Mouse (Mus musculus): Measurements from ENCODE around the gene Upk3a. TPM values are rescaled to one million over a fixed set of nuclear protein-coding genes. Genes with fewer than 3 reads are reported as not detected.

Gene Upk3a
- polyA plus RNA-seq, 1 experiment from 2014 or later: 1.1 TPM

DNA sequence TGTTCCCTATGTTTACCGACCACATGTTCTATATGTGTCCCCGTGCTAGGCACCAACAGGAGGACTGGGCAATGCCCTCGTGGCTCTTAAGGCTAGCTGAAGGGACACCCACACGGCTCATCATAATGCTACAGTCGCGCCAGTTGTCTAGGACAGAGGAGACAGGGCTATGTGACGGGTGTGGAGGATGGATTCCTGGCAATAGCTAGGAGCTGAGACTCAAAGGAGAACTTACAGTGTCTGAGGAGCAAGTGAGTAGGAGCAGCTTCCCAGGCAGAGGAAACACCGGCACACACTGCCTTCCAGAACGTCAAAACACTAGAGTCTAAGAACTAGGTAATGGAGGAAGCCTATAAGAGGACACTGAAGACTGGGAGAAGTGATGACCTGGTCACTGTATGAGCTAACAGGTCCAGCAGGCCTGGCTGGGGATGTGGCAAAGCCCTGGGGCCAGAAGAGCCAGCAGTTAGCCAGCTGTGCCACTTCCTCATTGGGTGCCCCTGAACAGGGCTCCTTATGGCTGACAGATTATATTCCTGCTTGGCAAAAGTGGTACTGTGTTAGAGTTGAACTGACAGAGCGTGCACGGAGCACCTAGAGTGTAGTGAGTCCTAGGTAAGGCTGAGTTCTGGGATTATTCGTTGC lies 31.3 kb upstream of the Upk3a start:
- DNase-seq (ENCODE audit: low spot score) (no peak), ATAC-seq (no peak)
- no peak overlapping the region for H3K27ac ChIP-seq (ENCODE audit: low read depth, low read length)
- H3K4me1 ChIP-seq (ENCODE audit: control insufficient read depth, insufficient read depth, low read length): peaks cover 22% of the 10 kb centered on the region
- no peaks in the 10 kb centered on the region for H3K36me3 ChIP-seq (ENCODE audit: control insufficient read depth, insufficient read depth, low read length)
- no peaks in the 10 kb centered on the region for H3K27me3 ChIP-seq (replicated peaks; ENCODE audit: control insufficient read depth, insufficient read depth, low read length)
- peak overlapping the region; percentile 85 for H3K4me2 ChIP-seq (ENCODE audit: low read length)
- H3K4me3 ChIP-seq (ENCODE audit: low read depth, low read length): peak overlapping the region; percentile 6; the same call in 1 of the 2 replicates
- WGBS: 89% methylated on average over 12 of the region's 12 CpGs
- no peaks in the 10 kb centered on the region for H3K9me3 ChIP-seq (replicated peaks; ENCODE audit: control insufficient read depth, low read length)
- H3K9ac ChIP-seq (ENCODE audit: low read length): no peak overlapping the region

DNA sequence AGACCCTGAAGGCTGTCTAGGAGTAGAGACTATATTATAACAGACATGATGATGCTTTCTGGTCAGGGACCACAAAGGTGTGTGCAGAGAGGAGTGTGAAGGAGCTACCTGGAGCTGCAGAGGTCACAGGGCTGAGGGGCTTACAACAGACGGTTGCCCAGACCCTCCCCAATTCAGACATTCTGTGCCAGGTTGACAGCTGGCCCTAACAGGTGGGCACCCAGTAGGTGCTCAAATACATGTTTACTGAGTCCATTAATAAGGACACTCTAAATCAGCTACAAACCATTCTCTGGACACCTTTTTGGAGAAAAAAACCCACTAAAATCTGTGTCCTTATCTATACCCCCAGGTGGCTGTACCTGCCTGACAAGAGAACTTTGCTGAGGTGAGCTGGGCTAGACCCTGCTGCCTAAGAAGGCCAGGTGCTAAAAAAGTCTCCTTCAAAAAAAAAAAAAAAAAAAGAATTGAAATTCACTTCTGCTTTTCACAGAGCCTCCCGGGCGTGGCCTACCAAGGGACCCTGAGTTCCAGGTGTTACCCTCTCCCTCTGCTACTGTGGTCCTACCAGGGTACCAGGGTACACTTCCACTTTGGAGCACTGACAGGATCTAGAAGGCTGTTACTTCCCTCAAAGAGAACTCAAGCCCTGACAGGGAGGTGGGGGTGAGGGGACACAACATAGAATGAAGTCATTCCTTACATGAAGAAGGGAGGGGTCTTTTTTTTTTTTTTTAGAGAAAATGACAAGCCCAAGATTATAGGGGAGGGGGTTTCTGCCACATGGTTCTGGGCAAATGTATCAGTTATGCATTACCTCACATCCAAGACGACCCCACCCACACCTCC lies 30.5 kb upstream of the Upk3a start:
- Histone ChIP-seq H3K4me1 (ENCODE audit: control insufficient read depth, insufficient read depth, low read length) (peaks cover 22% of the 10 kb centered on the region), H3K9me3 (replicated peaks; ENCODE audit: control insufficient read depth, low read length) (no peaks in the 10 kb centered on the region), H3K9ac (ENCODE audit: low read length) (peak overlapping the region; percentile 92), H3K27ac (ENCODE audit: low read depth, low read length) (no peak overlapping the region), H3K36me3 (ENCODE audit: control insufficient read depth, insufficient read depth, low read length) (no peaks in the 10 kb centered on the region), H3K4me3 (ENCODE audit: low read depth, low read length) (peak overlapping the region; percentile 77), H3K27me3 (replicated peaks; ENCODE audit: control insufficient read depth, insufficient read depth, low read length) (no peaks in the 10 kb centered on the region), H3K4me2 (ENCODE audit: low read length) (peak overlapping the region; percentile 85)
- ATAC-seq: no peak
- 70% methylated on average over 4 of the region's 4 CpGs for WGBS
- DNase-seq (ENCODE audit: low spot score): no peak

- ATAC-seq: peak; percentile 62
- Histone ChIP-seq H3K4me3 (ENCODE audit: low read depth, low read length) (peak overlapping the region; percentile 77), H3K9ac (ENCODE audit: low read length) (peak overlapping the region; percentile 92), H3K4me1 (ENCODE audit: control insufficient read depth, insufficient read depth, low read length) (peaks cover 22% of the 10 kb centered on the region), H3K27me3 (replicated peaks; ENCODE audit: control insufficient read depth, insufficient read depth, low read length) (no peaks in the 10 kb centered on the region), H3K9me3 (replicated peaks; ENCODE audit: control insufficient read depth, low read length) (no peaks in the 10 kb centered on the region), H3K36me3 (ENCODE audit: control insufficient read depth, insufficient read depth, low read length) (no peaks in the 10 kb centered on the region), H3K27ac (ENCODE audit: low read depth, low read length) (peak overlapping the region; percentile 68; the same call in 1 of the 2 replicates), H3K4me2 (ENCODE audit: low read length) (peak overlapping the region; percentile 85)
- under 1% methylated on average over 35 of the region's 53 CpGs for WGBS
- peak; percentile 39 for DNase-seq (ENCODE audit: low spot score)
Observed at GRCm38 (mm10) chr15:84987020-84987815, 29.7 kb upstream of the Upk3a start.

DNA sequence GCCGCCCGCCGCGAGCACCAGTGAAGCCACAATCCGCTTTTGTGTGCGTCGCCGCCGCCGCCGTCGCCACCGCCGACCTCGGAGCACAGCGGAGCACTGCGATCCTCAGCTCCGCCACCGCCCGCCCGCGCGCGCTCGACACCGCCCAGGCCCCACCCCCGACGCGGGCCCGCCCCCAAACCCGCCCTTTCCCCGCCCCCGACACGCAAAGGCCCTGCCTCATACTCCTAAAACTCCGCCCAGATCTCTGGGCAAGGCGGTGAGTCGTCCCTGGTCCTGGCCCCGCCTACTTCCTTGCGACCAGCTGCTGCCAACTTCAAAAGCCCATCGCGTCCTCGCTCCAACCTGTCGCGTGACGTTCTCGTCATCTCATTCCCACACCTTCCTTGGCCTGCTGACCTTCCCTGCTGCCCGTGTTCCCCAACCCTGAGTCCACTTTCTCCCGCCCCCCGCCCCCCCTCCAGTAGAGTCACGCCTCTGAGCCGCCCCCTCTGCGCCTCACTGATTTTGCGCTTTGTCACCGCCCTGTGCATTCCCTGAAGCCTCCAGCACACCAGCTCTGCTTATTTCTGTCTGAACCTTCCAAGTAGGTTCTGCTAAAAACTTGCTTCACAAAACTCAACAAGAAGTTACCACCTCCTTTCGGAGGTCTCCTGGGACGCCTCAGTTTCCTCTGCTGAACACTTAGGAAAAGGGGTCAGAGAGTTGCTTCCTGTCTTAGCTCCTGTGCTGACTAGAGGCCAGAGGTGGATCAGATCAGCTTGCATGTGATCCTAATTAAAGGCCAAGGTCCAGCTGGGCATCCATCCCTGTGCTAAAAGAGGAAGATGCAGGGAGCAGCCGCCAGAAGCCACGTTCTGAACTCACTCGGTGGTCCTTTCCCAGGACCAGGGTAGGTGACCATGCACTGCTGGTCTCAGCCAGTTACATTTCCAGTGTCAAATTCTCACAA lies 28.8 kb upstream of the Upk3a start, which contains the start of gene 5031439G07Rik:
Gene 5031439G07Rik, minus strand, starts transcription at position 678 of the 952 bp plus-strand sequence.
- H3K9ac ChIP-seq (ENCODE audit: low read length): peak within 1 kb of the TSS; percentile 92
- H3K36me3 ChIP-seq (ENCODE audit: control insufficient read depth, insufficient read depth, low read length): no peaks in the 10 kb centered on the region
- ATAC-seq (peak; percentile 90), DNase-seq (ENCODE audit: low spot score) (peak; percentile 98)
- H3K9me3 ChIP-seq (replicated peaks; ENCODE audit: control insufficient read depth, low read length): no peaks in the 10 kb centered on the region
- peak within 1 kb of the TSS; percentile 68; the same call in 1 of the 2 replicates for H3K27ac ChIP-seq (ENCODE audit: low read depth, low read length)
- H3K4me2 ChIP-seq (ENCODE audit: low read length): peak within 1 kb of the TSS; percentile 85
- 2% methylated on average over 24 of the region's 59 CpGs for WGBS
- H3K4me3 ChIP-seq (ENCODE audit: low read depth, low read length): peak within 1 kb of the TSS; percentile 77
- H3K27me3 ChIP-seq (replicated peaks; ENCODE audit: control insufficient read depth, insufficient read depth, low read length): no peaks in the 10 kb centered on the region
- peaks cover 22% of the 10 kb centered on the region for H3K4me1 ChIP-seq (ENCODE audit: control insufficient read depth, insufficient read depth, low read length)

- H3K4me2 ChIP-seq (ENCODE audit: low read length): no peak overlapping the region
- H3K27me3 ChIP-seq (replicated peaks; ENCODE audit: control insufficient read depth, insufficient read depth, low read length): no peaks in the 10 kb centered on the region
- DNase-seq (ENCODE audit: low spot score) (no peak), ATAC-seq (no peak)
- H3K4me3 ChIP-seq (ENCODE audit: low read depth, low read length): no peak overlapping the region
- WGBS: 78% methylated on average over 3 of the region's 3 CpGs
- no peak overlapping the region for H3K27ac ChIP-seq (ENCODE audit: low read depth, low read length)
- H3K9me3 ChIP-seq (replicated peaks; ENCODE audit: control insufficient read depth, low read length): no peaks in the 10 kb centered on the region
- H3K4me1 ChIP-seq (ENCODE audit: control insufficient read depth, insufficient read depth, low read length): peaks cover 22% of the 10 kb centered on the region; the same call in 1 of the 2 replicates
- no peak overlapping the region for H3K9ac ChIP-seq (ENCODE audit: low read length)
- no peaks in the 10 kb centered on the region for H3K36me3 ChIP-seq (ENCODE audit: control insufficient read depth, insufficient read depth, low read length)
Observed at GRCm38 (mm10) chr15:84989098-84989497, 27.8 kb upstream of the Upk3a start.

DNA sequence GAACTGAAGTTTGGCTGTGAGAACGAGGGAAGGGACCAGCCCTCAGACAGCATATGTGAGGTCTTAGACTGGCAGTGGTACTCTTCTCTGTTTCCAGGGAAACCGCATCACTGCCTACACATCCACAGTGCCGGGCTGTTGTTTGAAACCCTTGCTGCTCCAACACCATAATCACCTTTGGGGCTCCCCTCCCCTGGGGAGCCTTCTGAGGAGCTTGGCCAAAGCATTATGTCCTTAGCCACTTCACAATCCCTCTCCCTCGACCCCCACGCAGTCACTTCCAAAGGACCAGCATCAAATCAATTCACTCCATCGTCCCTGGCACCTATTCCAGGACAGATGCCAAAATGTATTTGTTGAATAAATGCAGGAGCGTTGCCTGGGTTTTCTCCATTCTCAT lies 27.2 kb upstream of the Upk3a start:
- no peak overlapping the region for H3K4me3 ChIP-seq (ENCODE audit: low read depth, low read length)
- H3K27me3 ChIP-seq (replicated peaks; ENCODE audit: control insufficient read depth, insufficient read depth, low read length): no peaks in the 10 kb centered on the region
- no peak overlapping the region for H3K9ac ChIP-seq (ENCODE audit: low read length)
- H3K36me3 ChIP-seq (ENCODE audit: control insufficient read depth, insufficient read depth, low read length): no peaks in the 10 kb centered on the region
- ATAC-seq (no peak), DNase-seq (ENCODE audit: low spot score) (peak; percentile 65)
- H3K27ac ChIP-seq (ENCODE audit: low read depth, low read length): no peak overlapping the region
- 33% methylated on average over 7 of the region's 7 CpGs for WGBS
- H3K4me2 ChIP-seq (ENCODE audit: low read length): no peak overlapping the region
- H3K9me3 ChIP-seq (replicated peaks; ENCODE audit: control insufficient read depth, low read length): no peaks in the 10 kb centered on the region
- H3K4me1 ChIP-seq (ENCODE audit: control insufficient read depth, insufficient read depth, low read length): peaks cover 22% of the 10 kb centered on the region; the same call in 1 of the 2 replicates

DNA sequence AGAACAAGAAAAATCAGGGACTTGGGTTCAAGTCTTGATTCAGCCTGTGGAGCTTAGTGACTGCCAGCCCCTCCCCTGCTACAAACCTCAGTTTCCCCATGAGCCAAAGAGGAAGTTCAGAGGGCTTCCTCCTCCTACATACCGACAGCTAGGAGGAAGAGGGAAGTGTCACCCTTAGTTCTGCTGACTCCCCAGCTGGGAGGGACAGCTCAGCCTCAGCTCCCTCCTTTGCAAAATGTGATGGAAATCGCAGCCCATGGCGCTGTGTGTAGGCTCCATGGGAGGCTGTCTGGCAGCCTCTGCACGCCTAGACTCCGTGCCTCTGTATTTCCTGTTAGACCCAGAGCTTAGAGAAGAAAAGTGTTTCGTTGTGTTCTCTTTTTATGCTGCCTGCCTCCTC lies 22.4 kb upstream of the Upk3a start:
- Histone ChIP-seq H3K4me2 (ENCODE audit: low read length) (no peak overlapping the region), H3K36me3 (ENCODE audit: control insufficient read depth, insufficient read depth, low read length) (no peaks in the 10 kb centered on the region), H3K27ac (ENCODE audit: low read depth, low read length) (no peak overlapping the region), H3K9ac (ENCODE audit: low read length) (no peak overlapping the region), H3K4me1 (ENCODE audit: control insufficient read depth, insufficient read depth, low read length) (peaks cover 4% of the 10 kb centered on the region; the same call in 1 of the 2 replicates), H3K9me3 (replicated peaks; ENCODE audit: control insufficient read depth, low read length) (no peaks in the 10 kb centered on the region), H3K27me3 (replicated peaks; ENCODE audit: control insufficient read depth, insufficient read depth, low read length) (no peaks in the 10 kb centered on the region), H3K4me3 (ENCODE audit: low read depth, low read length) (no peak overlapping the region)
- ATAC-seq (no peak), DNase-seq (ENCODE audit: low spot score) (no peak)
- WGBS: 33% methylated on average over 6 of the region's 6 CpGs

DNA sequence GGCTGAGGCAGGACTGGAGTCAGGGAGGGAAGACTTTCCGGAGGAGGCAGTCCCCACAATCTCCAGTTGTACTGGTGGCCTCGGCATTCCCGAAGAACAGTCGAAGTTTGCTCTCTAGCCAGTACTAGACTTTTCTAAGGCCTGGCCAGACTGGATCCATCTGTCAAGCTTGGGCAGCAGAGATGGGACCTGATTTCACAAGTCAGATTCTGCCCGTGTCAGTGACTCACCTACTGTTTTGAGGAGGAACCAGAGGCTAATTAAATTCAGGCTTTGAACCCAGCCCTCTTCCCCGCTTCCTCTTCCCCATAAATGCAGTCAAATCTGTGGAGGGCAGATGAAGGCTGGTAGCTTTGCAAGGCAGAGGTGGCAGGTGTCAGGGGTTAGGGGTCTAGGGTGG lies 21.9 kb upstream of the Upk3a start:
- Histone ChIP-seq H3K27me3 (replicated peaks; ENCODE audit: control insufficient read depth, insufficient read depth, low read length) (no peaks in the 10 kb centered on the region), H3K4me3 (ENCODE audit: low read depth, low read length) (no peak overlapping the region), H3K27ac (ENCODE audit: low read depth, low read length) (no peak overlapping the region), H3K9ac (ENCODE audit: low read length) (no peak overlapping the region), H3K4me1 (ENCODE audit: control insufficient read depth, insufficient read depth, low read length) (no peaks in the 10 kb centered on the region), H3K9me3 (replicated peaks; ENCODE audit: control insufficient read depth, low read length) (no peaks in the 10 kb centered on the region), H3K4me2 (ENCODE audit: low read length) (no peak overlapping the region), H3K36me3 (ENCODE audit: control insufficient read depth, insufficient read depth, low read length) (no peaks in the 10 kb centered on the region)
- DNase-seq (ENCODE audit: low spot score): no peak
- no peak for ATAC-seq
- 57% methylated on average over 6 of the region's 6 CpGs for WGBS
